Mouse (Mus musculus) natural killer cell, adult 2 months (primary cell): ENCODE data around the gene Gzmm.

Experiments
- DNase-seq, 2 experiments: peaks; one replicate each; pipeline ENCODE4 v3.0.0; 2022; ENCODE audit warnings: low spot score in 2 of 2

The Gzmm gene

DNA sequence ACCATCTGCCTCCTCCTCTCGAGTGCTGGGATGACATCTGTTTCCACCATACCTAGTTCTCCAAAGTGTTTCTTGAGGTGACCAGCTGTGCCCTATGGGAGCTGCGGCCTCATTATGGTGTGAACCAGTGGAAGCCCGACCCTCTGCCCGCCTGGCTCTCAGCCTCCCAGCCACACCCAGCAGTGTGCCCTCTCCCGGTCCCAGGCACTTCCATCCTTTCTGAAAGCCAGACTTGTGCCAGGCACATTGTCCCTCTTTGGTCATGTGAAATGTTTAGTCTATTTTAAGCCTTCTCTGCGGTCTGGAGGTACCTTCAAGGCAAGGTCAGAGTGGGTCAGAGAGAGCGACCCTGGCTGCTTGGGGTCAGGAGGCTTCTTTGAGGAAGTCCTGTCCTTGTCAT, 34.9 kb downstream of the Gzmm start:
- no peak for DNase-seq

GRCm38 (mm10) chr10:79726090-79726489, 37.3 kb downstream of the Gzmm start:
- DNase-seq = peak; percentile 51 to 55

GRCm38 (mm10) chr10:79728323-79729249, 39.8 kb downstream of the Gzmm start:
- no peak for DNase-seq

DNA sequence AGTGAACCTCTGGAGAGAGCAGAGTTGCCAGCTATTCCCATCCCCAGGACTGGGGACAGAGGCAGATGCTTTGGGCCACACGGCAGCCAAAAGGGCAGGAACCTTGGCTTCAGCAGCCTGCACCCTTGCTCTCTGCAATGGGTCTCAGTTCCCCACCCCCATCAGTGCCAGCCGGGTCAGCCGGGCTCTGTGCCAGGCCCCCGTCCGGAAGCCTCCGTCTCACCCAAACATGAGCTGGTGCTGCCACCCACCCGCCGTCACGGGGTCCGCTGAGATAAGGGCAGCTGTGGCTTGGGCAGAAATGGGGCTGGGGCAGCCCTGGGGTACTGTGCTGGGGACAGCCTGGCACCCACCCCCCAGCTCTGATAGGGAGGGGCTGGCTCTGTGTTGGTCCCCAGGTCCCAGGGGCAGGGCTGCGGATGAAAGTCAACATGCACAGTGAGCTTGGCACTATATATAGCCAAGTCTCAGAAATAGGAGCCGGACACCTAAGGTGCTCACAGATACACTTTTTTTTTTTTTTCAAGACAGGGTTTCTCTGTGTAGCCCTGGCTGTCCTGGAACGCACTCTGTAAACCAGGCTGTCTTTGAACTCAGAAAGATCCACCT, 40.6 kb downstream of the Gzmm start:
- DNase-seq = no peak

- peak in 1 of 2 experiments; percentile 36 for DNase-seq
Measured at GRCm38 (mm10) chr10:79732500-79732899, 43.7 kb downstream of the Gzmm start.

- DNase-seq = no peak
Measured at GRCm38 (mm10) chr10:79733847-79734246, 45.0 kb downstream of the Gzmm start.

GRCm38 (mm10) chr10:79735361-79735760, 46.5 kb downstream of the Gzmm start:
- DNase-seq = no peak

- no peak for DNase-seq
Measured at GRCm38 (mm10) chr10:79736706-79737105, 47.9 kb downstream of the Gzmm start.

- DNase-seq = no peak
Measured at GRCm38 (mm10) chr10:79738259-79738658, 49.4 kb downstream of the Gzmm start.

- no peak for DNase-seq
Measured at GRCm38 (mm10) chr10:79739234-79739633, 50.4 kb downstream of the Gzmm start.

GRCm38 (mm10) chr10:79740863-79741262, 52.0 kb downstream of the Gzmm start:
- DNase-seq = no peak

- DNase-seq = no peak
Measured at GRCm38 (mm10) chr10:79743161-79743560, 54.3 kb downstream of the Gzmm start.

- DNase-seq = no peak
Measured at GRCm38 (mm10) chr10:79743650-79744365, 55.0 kb downstream of the Gzmm start.
